Mouse (Mus musculus) kidney, embryonic 14.5 days (tissue): Measurements from ENCODE around the gene Lmx1b. TPM values are rescaled to one million over a fixed set of nuclear protein-coding genes. Genes with fewer than 3 reads are reported as not detected.

Experiments used
- ATAC-seq: fragments of 200-750 bp; cut with Nextera tagmentation; 2 replicates; pipeline ENCODE4 v1.8.0; 2017; ENCODE audit warnings: moderate number of reproducible peaks, mild to moderate bottlenecking, moderate TSS enrichment, moderate library complexity; ENCODE audit not compliant: low FRiP score, low TSS enrichment
- H3K27ac ChIP-seq: fragments of 300-500 bp; sonication (generic); 2 replicates; pipeline ENCODE4 v1.5.1; 2014; ENCODE audit warnings: low read depth, mild to moderate bottlenecking, low read length, moderate library complexity, mixed read lengths
- H3K27me3 ChIP-seq: fragments of 300-500 bp; sonication (generic); 2 replicates; pipeline ENCODE4 v1.6.1; 2014; ENCODE audit warnings: mild to moderate bottlenecking, low read length; ENCODE audit not compliant: control insufficient read depth, insufficient read depth
- H3K36me3 ChIP-seq: fragments of 300-500 bp; sonication (generic); 2 replicates; pipeline ENCODE4 v1.6.1; 2014; ENCODE audit warnings: low read length, mixed read lengths; ENCODE audit not compliant: control insufficient read depth, insufficient read depth
- H3K4me1 ChIP-seq: fragments of 300-500 bp; sonication (generic); 2 replicates; pipeline ENCODE4 v1.6.1; 2014; ENCODE audit warnings: low read length, mixed read lengths; ENCODE audit not compliant: control insufficient read depth, insufficient read depth
- H3K4me2 ChIP-seq: fragments of 300-500 bp; sonication (generic); replicated peaks from 2 replicates; pipeline ENCODE4 v1.6.1; 2014; ENCODE audit warnings: low read depth, mild to moderate bottlenecking, low read length
- H3K4me3 ChIP-seq: fragments of 300-500 bp; sonication (generic); 2 replicates; pipeline ENCODE4 v1.5.1; 2014; ENCODE audit warnings: mild to moderate bottlenecking, low read length
- H3K9ac ChIP-seq: fragments of 300-500 bp; sonication (generic); 2 replicates; pipeline ENCODE4 v1.6.1; 2014; ENCODE audit warnings: low read depth, mild to moderate bottlenecking, low read length, moderate library complexity
- H3K9me3 ChIP-seq: fragments of 300-500 bp; sonication (generic); 2 replicates; pipeline ENCODE4 v1.6.1; 2016; ENCODE audit warnings: low read length; ENCODE audit not compliant: control insufficient read depth
- WGBS: fragments of 180-500 bp; shearing (Covaris S2); extraction: QIAGEN DNeasy Blood & Tissue Kit; methylation state at CpG from one replicate; pipeline ENCODE4 v1.1.7; 2014; 5-methylcytosine and 5-hydroxymethylcytosine counted together
- polyA plus RNA-seq: library from polyadenylated mRNA; unstranded; fragments of >200 nt; fragmentation: Nextera tagmentation; extraction: Ambion mirVana; gene quantifications from 2 replicates; pipeline ENCODE4 v1.2.1, GENCODE M21; 2014

The Lmx1b gene
- 1.9 and 2.2 TPM in 2 replicates for polyA plus RNA-seq

DNA sequence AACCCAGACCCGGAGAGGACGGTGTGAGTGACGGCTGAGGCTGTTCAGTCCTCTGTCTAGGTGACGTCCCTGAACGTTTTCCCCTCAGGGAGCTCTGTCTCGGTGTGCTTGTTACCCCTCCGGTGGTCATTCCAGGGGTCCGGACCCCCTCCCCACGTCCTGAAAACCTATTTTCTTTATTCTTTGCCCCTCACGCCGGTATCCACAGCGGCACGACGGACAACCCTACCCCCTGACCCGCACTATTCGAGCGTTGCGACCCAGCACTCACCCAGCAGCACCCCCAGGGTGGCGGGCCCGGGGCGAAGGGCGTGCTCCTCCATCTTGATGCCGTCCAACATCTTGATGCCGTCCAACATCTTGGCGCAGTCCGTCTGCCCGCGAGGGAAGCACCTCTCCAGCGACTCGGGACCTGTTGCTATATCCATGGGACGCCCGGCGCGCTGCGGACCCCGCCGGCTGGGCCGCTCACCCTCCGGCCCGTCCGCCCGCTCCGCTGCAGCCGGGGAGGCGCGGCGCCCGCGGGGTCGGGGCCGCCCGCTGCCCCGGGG, at the start of gene Lmx1b:
Lmx1b (minus strand) TSS at position 341 of the 551 bp plus-strand sequence.
- H3K9ac ChIP-seq = peak within 1 kb of the TSS; percentile 57
- H3K4me2 ChIP-seq = peak within 1 kb of the TSS; percentile 69
- H3K36me3 ChIP-seq = no peaks in the 10 kb centered on the region
- no peak for ATAC-seq
- H3K27me3 ChIP-seq = peaks cover 90% of the 10 kb centered on the region
- H3K9me3 ChIP-seq = no peaks in the 10 kb centered on the region
- no peak within 1 kb of the TSS for H3K27ac ChIP-seq
- peak within 1 kb of the TSS; percentile 41 for H3K4me3 ChIP-seq
- 1% methylated on average over 45 of the region's 53 CpGs for WGBS
- H3K4me1 ChIP-seq = peaks cover 14% of the 10 kb centered on the region; the same call in 1 of the 2 replicates

DNA sequence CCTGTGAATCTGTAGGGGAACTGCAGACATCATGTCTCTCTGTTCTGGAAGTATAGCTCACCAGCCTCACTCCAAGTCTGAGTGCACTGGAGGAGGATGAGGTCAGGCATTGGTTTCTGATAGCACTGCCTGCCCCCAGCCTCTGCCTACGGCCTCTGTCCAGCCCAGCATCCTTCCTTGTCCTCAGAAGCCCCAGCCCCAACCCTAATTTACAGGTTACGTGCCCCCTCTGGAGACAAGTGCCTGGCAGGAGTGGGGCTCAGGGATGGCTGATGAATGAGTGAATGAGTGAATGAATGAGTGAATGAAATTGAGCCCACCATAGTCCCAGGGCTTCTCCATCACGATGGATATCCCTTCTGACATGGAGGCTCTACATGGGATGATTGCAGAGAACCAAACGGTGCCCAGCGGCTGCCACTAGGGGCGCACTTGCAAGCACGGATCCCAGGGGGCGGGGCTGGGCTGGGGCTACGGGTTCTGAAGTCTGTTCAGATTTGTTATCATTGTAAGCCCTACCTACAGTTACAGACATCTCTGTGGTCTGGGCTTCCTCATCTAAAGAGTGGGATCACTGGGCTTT, 49.7 kb upstream of the Lmx1b start:
- ATAC-seq = peak; percentile 43; the same call in 1 of the 2 replicates
- H3K4me2 ChIP-seq = no peak overlapping the region
- H3K36me3 ChIP-seq = no peaks in the 10 kb centered on the region
- no peak overlapping the region for H3K9ac ChIP-seq
- H3K27me3 ChIP-seq = 0 out of 2 replicates have a peak, but pooled peaks cover 4% of the 10 kb centered on the region
- 28% methylated on average over 9 of the region's 9 CpGs for WGBS
- no peak overlapping the region for H3K27ac ChIP-seq
- no peaks in the 10 kb centered on the region for H3K4me1 ChIP-seq
- no peaks in the 10 kb centered on the region for H3K9me3 ChIP-seq
- no peak overlapping the region for H3K4me3 ChIP-seq

DNA sequence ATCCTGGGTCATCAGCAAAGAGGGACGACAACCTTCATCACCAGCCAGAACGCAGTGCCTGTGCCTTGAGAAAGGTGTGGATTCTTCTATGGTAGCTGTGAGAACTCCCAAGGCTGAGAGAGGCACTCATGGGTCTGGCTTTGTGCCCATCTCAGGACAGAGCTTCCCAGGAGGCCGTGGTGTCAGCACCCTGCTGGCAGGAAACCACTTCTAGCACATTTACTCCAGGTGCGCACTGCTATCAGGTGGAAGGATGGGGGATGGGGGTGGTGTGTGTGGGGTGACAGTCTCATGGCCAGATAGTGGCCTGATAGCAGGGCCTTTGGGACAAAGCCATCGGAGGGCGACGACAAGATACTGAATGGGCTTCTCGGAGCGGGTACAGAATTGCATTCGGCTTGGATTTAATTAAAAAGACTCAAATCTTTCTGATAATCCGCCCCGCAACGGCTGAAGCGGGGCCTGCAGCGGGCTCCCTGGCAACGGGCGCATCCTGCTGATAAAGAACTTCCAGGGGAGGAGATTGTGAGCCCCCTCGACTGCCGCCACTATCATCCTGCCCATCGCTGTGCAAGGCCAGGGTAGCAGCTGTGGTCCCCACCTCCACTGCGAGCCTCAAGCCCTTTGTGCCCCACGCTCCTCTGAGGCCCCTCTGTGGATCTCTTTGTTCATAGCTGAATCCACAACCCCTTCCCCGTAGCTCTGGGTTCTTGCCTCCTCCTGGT, 49.0 kb upstream of the Lmx1b start:
- no peak overlapping the region for H3K9ac ChIP-seq
- WGBS = 68% methylated on average over 23 of the region's 23 CpGs
- no peaks in the 10 kb centered on the region for H3K36me3 ChIP-seq
- H3K9me3 ChIP-seq = no peaks in the 10 kb centered on the region
- H3K4me1 ChIP-seq = no peaks in the 10 kb centered on the region
- 0 out of 2 replicates have a peak, but pooled peaks cover 4% of the 10 kb centered on the region for H3K27me3 ChIP-seq
- no peak overlapping the region for H3K4me2 ChIP-seq
- no peak overlapping the region for H3K4me3 ChIP-seq
- no peak for ATAC-seq
- no peak overlapping the region for H3K27ac ChIP-seq

DNA sequence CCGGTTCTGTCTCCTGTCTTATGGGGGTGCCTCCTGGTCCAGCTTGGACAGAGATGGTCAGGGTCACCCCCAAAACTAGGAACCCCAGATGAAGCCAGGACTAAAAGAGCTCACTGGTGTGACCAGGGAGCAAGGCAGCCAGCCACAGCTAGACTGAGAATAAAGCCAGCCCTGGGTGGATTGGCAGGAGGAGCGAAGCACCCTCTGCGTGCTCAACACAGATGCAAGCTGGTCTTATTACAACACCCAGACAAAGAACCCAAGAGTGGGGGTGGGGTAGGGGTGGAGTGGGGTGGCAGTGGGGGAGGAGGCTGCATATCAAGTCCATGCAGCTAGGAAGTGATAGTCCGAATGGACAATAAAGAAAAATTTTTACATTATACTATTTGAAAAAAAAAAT, 43.3 kb upstream of the Lmx1b start:
- Histone ChIP-seq H3K4me2 (no peak overlapping the region), H3K27me3 (0 out of 2 replicates have a peak, but pooled peaks cover 4% of the 10 kb centered on the region), H3K36me3 (no peaks in the 10 kb centered on the region), H3K27ac (no peak overlapping the region), H3K9ac (no peak overlapping the region), H3K4me3 (no peak overlapping the region), H3K4me1 (no peaks in the 10 kb centered on the region; the same call in 1 of the 2 replicates), H3K9me3 (no peaks in the 10 kb centered on the region)
- 56% methylated on average over 4 of the region's 4 CpGs for WGBS
- ATAC-seq = no peak

DNA sequence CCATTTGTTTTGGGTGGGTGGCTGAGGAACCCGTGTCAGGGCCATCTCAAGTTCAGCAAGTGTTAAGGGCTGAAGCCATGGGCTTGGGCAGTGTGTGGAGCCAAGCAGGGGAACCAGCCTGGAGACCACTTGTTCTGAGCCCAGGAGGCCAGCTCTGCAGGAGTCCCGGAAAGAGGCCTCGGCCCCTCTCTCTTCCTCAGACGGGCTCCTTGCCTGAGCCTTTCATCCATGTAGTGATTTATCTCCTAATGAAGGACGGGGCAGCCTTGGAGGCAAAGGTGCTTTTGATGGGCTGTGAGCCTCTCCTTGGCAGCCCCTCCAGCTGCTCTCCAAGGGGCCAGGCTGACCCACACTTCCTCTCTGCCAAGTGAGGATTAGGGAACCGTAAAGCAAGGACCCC, 42.8 kb upstream of the Lmx1b start:
- H3K27me3 ChIP-seq = no peaks in the 10 kb centered on the region
- no peaks in the 10 kb centered on the region; the same call in 1 of the 2 replicates for H3K4me1 ChIP-seq
- no peak overlapping the region for H3K4me2 ChIP-seq
- 6% methylated on average over 6 of the region's 6 CpGs for WGBS
- H3K27ac ChIP-seq = no peak overlapping the region
- H3K9me3 ChIP-seq = no peaks in the 10 kb centered on the region
- ATAC-seq = peak; percentile 43; the same call in 1 of the 2 replicates
- H3K9ac ChIP-seq = no peak overlapping the region
- H3K4me3 ChIP-seq = no peak overlapping the region
- no peaks in the 10 kb centered on the region for H3K36me3 ChIP-seq

DNA sequence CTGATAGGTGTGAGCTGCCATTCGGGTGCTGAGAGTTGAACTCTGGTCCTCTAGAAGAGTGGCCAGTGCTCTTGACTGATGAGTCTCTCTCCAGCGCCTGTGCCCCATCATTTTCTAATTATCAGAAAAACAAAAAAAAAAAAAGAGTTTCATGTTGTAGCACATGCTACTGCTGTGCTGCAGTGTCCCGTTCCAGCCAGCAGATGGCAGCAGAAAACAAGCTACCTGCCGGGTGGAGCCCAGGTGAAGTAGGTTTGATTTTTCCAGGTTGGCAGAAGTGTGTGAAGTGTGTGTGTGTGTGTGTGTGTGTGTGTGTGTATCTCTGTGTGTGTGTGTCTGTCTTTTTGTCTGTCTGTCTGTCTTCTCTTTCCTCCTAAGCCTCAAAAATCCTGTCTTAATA, 41.9 kb upstream of the Lmx1b start:
- H3K9me3 ChIP-seq = no peaks in the 10 kb centered on the region
- H3K9ac ChIP-seq = no peak overlapping the region
- H3K27ac ChIP-seq = no peak overlapping the region
- 7% methylated on average over 4 of the region's 4 CpGs for WGBS
- H3K4me1 ChIP-seq = no peaks in the 10 kb centered on the region; the same call in 1 of the 2 replicates
- no peak for ATAC-seq
- H3K27me3 ChIP-seq = no peaks in the 10 kb centered on the region
- H3K4me2 ChIP-seq = no peak overlapping the region
- H3K4me3 ChIP-seq = no peak overlapping the region
- no peaks in the 10 kb centered on the region for H3K36me3 ChIP-seq

DNA sequence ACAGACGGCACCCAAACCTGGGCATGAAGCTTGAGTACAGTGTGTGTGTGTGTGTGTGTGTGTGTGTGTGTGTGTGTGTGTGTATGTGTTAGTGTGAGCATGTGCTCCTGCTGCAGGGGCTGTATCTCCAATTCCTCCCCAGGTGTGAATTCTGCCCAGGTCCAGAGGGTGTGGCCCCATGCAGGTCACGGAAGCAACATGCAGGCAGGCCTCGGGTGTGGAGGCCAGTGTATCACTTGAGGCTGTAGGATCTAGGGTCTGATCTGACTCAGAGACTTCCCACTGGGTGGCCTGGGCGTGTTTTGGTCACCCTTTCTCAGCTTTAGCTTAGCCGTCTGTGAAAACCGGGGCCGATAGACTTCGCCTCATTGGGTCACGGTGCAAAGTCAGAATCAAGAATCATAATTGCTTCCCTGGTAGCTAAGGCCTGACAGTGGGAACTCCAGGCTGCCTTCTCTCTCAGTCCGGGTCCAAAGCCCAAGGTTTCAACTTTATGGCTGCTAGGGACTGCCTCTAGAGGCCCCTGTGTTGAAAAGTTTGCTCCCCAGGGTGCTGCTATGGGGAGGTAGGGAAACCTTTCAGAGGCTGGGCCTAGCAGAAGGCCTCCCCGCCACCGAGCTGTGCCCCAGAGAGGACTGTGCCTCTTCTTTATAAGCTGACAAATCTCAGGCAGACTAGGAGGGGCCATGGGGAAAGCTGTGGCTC, 38.8 kb upstream of the Lmx1b start:
- WGBS = 71% methylated on average over 12 of the region's 12 CpGs
- Histone ChIP-seq H3K4me2 (no peak overlapping the region), H3K4me3 (no peak overlapping the region), H3K36me3 (no peaks in the 10 kb centered on the region), H3K9me3 (no peaks in the 10 kb centered on the region), H3K9ac (no peak overlapping the region), H3K4me1 (no peaks in the 10 kb centered on the region; the same call in 1 of the 2 replicates), H3K27me3 (no peaks in the 10 kb centered on the region), H3K27ac (no peak overlapping the region)
- ATAC-seq = no peak

DNA sequence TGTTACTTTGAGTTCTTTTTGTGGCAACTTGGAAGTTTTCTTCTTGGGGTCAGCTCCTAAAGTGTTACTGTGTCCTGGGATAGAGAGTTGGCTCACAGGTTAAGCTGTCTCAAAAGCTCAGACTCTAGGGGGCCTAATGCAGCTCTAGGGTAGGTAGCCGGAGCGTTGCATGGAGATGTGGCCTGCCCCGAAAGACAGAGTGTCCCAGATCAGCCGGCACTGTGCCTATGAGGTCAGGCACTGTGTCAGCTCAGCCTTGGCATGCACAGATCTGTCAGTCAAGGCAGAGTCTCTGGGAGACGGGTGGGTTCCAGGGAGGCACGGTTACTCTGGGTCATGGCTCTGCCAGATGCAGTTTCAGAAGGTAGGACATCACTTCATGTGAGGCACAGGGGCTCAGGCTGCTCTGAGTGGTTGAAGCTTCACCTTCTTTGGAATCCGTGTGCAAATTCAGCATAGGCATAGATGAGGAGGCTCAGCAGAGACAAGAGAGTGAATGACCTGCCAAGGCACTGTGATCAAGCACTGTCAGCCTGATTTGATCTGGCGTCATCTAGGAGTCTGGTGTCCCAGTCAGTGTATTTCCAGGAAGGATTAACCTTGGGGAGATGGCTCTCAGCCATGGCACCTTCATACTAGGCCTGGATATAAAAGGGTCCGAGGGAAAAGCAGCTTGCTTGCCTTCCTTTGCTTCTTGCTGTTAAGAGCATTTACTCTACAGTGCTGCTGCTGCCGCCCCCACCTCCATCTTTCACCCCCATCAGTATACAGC, 32.6 kb upstream of the Lmx1b start:
- Histone ChIP-seq H3K4me1 (no peaks in the 10 kb centered on the region), H3K9ac (no peak overlapping the region), H3K4me3 (no peak overlapping the region), H3K36me3 (no peaks in the 10 kb centered on the region), H3K9me3 (no peaks in the 10 kb centered on the region), H3K4me2 (no peak overlapping the region), H3K27ac (no peak overlapping the region), H3K27me3 (no peaks in the 10 kb centered on the region; the same call in none of the 2 replicates)
- no peak for ATAC-seq
- WGBS = 78% methylated on average over 10 of the region's 10 CpGs
